Mouse (Mus musculus) stomach, embryonic 16.5 days (tissue): ENCODE measurements around the gene Ldb2. TPM values are rescaled to one million over a fixed set of nuclear protein-coding genes. Genes with fewer than 3 reads are reported as not detected.

Experiments
- ATAC-seq: fragments of 200-750 bp; cut with Nextera tagmentation; 2 replicates; pipeline ENCODE4 v1.8.0; 2017; ENCODE audit warnings: moderate number of reproducible peaks, moderate TSS enrichment; ENCODE audit not compliant: insufficient read depth, low FRiP score
- H3K27ac ChIP-seq: fragments of 300-500 bp; sonication (generic); 2 replicates; pipeline ENCODE4 v1.5.1; 2014; ENCODE audit warnings: low read length
- H3K27me3 ChIP-seq: fragments of 300-500 bp; sonication (generic); 2 replicates; pipeline ENCODE4 v1.6.1; 2014; ENCODE audit warnings: low read length, control low read depth, mixed read lengths; ENCODE audit not compliant: control insufficient read depth, insufficient read depth
- H3K36me3 ChIP-seq: fragments of 300-500 bp; sonication (generic); 2 replicates; pipeline ENCODE4 v1.6.1; 2014; ENCODE audit warnings: low read length; ENCODE audit not compliant: control insufficient read depth, insufficient read depth
- H3K4me1 ChIP-seq: fragments of 300-500 bp; sonication (generic); 2 replicates; pipeline ENCODE4 v1.6.1; 2014; ENCODE audit warnings: low read length, control low read depth, mixed read lengths; ENCODE audit not compliant: control insufficient read depth, insufficient read depth
- H3K4me2 ChIP-seq: fragments of 300-500 bp; sonication (generic); 2 replicates; pipeline ENCODE4 v1.6.1; 2014; ENCODE audit warnings: low read depth, low read length, mixed read lengths
- H3K4me3 ChIP-seq: fragments of 300-500 bp; sonication (generic); replicated peaks from 2 replicates; pipeline ENCODE4 v1.5.1; 2014; ENCODE audit warnings: mild to moderate bottlenecking, low read length
- H3K9ac ChIP-seq: fragments of 300-500 bp; sonication (generic); 2 replicates; pipeline ENCODE4 v1.6.1; 2014; ENCODE audit warnings: low read length
- H3K9me3 ChIP-seq: fragments of 300-500 bp; sonication (generic); replicated peaks from 2 replicates; pipeline ENCODE4 v1.6.1; 2016; ENCODE audit warnings: low read length, control low read depth; ENCODE audit not compliant: control insufficient read depth
- WGBS: fragments of 180-500 bp; shearing (Covaris S2); extraction: QIAGEN DNeasy Blood & Tissue Kit; methylation state at CpG from one replicate; pipeline ENCODE4 v1.1.7; 2014; 5-methylcytosine and 5-hydroxymethylcytosine counted together
- polyA plus RNA-seq: library from polyadenylated mRNA; unstranded; fragments of >200 nt; fragmentation: Nextera tagmentation; extraction: Ambion mirVana; gene quantifications from 2 replicates; pipeline ENCODE4 v1.2.1, GENCODE M21; 2015

The Ldb2 gene
- polyA plus RNA-seq, 1 experiment from 2014 or later: 38.5 TPM

DNA sequence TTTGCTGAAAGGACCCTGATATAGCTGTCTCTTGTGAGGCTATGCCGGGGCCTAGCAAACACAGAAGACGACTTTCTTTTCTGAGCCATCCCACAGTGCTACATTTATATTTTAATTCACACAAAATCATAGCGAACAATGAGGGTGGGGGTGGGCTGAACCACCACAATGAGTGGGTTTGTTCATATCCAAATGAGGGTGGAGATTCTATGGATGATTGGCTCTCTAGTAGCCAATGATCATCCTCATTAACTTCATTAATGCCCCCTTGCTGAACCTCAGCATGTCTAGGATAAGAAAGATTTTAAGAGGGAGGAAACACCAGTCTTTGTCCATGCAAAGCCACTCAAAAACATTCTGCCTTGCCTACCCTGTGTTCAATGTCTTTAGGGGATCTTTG lies 156.4 kb downstream of the Ldb2 start:
- Histone ChIP-seq H3K36me3 (no peaks in the 10 kb centered on the region), H3K27me3 (no peaks in the 10 kb centered on the region), H3K9ac (no peak overlapping the region), H3K4me1 (peaks cover 15% of the 10 kb centered on the region), H3K4me2 (no peak overlapping the region), H3K9me3 (no peaks in the 10 kb centered on the region), H3K27ac (no peak overlapping the region), H3K4me3 (no peak overlapping the region)
- ATAC-seq: no peak
- WGBS: 80% methylated on average over 3 of the region's 3 CpGs

DNA sequence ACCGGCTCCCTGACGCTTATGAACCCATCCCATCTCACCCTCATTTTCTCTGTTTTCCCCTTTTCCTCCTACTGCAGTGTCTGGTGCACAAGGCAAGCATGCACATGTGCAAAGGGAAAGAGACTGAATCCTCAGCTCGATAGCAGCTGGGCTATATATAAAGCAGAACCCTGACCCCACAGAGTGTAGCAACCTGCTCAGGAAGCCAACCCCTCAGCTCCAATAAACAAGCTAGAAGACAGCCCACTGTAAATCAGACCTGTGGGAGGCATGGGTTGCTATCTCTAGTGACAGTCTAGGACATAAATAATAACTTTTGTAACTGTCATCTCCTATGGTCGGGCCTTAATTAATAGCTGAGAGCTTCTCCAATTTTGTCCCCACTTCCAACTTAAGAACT lies 158.4 kb downstream of the Ldb2 start:
- 53% methylated on average over 4 of the region's 4 CpGs for WGBS
- no peaks in the 10 kb centered on the region for H3K27me3 ChIP-seq
- no peaks in the 10 kb centered on the region for H3K36me3 ChIP-seq
- no peak overlapping the region for H3K4me3 ChIP-seq
- no peak overlapping the region for H3K4me2 ChIP-seq
- ATAC-seq: no peak
- no peak overlapping the region for H3K9ac ChIP-seq
- no peaks in the 10 kb centered on the region for H3K4me1 ChIP-seq
- H3K9me3 ChIP-seq: no peaks in the 10 kb centered on the region
- no peak overlapping the region for H3K27ac ChIP-seq

DNA sequence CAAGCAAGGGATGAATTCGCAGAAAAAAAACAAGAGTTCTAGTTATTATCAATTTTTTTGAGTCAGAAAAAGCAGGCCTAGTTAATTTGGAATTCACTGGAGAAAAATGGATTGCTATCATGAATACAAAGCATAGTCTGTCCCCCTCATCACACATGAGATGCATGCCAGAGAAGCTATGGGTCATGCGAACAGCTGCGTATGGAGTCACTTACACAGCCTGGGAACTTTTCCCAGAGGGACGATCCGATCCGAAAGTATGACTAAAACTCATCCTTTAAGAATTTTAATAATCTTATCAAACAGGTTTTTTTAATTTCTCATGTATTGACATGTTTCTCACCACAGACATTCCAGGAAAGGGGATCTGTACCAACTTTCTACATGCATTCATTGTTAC lies 163.9 kb downstream of the Ldb2 start:
- H3K9ac ChIP-seq: no peak overlapping the region
- WGBS: 68% methylated on average over 6 of the region's 6 CpGs
- no peak for ATAC-seq
- H3K4me3 ChIP-seq: no peak overlapping the region
- no peaks in the 10 kb centered on the region for H3K36me3 ChIP-seq
- H3K9me3 ChIP-seq: no peaks in the 10 kb centered on the region
- H3K4me2 ChIP-seq: no peak overlapping the region
- H3K27me3 ChIP-seq: no peaks in the 10 kb centered on the region
- no peaks in the 10 kb centered on the region for H3K4me1 ChIP-seq
- H3K27ac ChIP-seq: no peak overlapping the region

GRCm38 (mm10) chr5:44629034-44629625 lies 170.3 kb downstream of the Ldb2 start:
- 82% methylated on average over 3 of the region's 3 CpGs for WGBS

GRCm38 (mm10) chr5:44627487-44627886 lies 172.0 kb downstream of the Ldb2 start:
- Histone ChIP-seq H3K27me3 (no peaks in the 10 kb centered on the region), H3K9me3 (no peaks in the 10 kb centered on the region), H3K27ac (no peak overlapping the region), H3K4me1 (no peaks in the 10 kb centered on the region), H3K4me3 (no peak overlapping the region), H3K4me2 (no peak overlapping the region), H3K36me3 (no peaks in the 10 kb centered on the region), H3K9ac (no peak overlapping the region)
- no peak for ATAC-seq
- 87% methylated on average over 5 of the region's 5 CpGs for WGBS

More at GRCm38 (mm10) chr5:44629034-44629625, 170.3 kb downstream of the Ldb2 start:
- no peaks in the 10 kb centered on the region for H3K9me3 ChIP-seq
- no peaks in the 10 kb centered on the region for H3K4me1 ChIP-seq
- ATAC-seq: no peak
- H3K4me2 ChIP-seq: no peak overlapping the region
- H3K9ac ChIP-seq: no peak overlapping the region
- no peak overlapping the region for H3K27ac ChIP-seq
- H3K36me3 ChIP-seq: no peaks in the 10 kb centered on the region
- H3K27me3 ChIP-seq: no peaks in the 10 kb centered on the region
- no peak overlapping the region for H3K4me3 ChIP-seq

DNA sequence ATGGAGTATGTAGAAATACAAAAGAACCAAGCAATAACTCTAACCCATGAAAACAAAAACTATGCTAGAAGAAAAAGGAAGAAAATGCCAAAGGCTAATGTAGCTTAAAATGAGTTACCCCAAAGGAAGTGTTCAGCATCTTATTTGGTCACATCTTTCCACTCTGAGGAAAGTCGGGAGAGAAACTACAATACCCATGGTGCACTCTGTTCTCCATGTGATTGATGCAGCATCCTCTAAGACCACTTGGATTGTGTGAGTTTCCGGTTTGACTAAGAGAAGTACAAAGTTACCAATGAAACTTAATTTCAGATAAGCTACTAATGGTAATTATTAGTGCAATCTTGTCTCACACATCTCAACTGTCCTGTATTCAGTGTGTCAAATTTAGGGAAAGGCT lies 172.6 kb downstream of the Ldb2 start:
- ATAC-seq: no peak
- H3K9ac ChIP-seq: no peak overlapping the region
- no peak overlapping the region for H3K4me3 ChIP-seq
- no peaks in the 10 kb centered on the region for H3K9me3 ChIP-seq
- no peaks in the 10 kb centered on the region for H3K36me3 ChIP-seq
- no peak overlapping the region for H3K27ac ChIP-seq
- no peak overlapping the region for H3K4me2 ChIP-seq
- no peaks in the 10 kb centered on the region for H3K4me1 ChIP-seq
- WGBS: 84% methylated on average over 2 of the region's 2 CpGs
- H3K27me3 ChIP-seq: no peaks in the 10 kb centered on the region

GRCm38 (mm10) chr5:44626114-44626513 lies 173.4 kb downstream of the Ldb2 start:
- no peaks in the 10 kb centered on the region for H3K9me3 ChIP-seq
- no peak overlapping the region for H3K4me2 ChIP-seq
- H3K27me3 ChIP-seq: no peaks in the 10 kb centered on the region
- no peaks in the 10 kb centered on the region for H3K36me3 ChIP-seq
- no peak overlapping the region for H3K4me3 ChIP-seq
- no peak overlapping the region for H3K9ac ChIP-seq
- no peaks in the 10 kb centered on the region for H3K4me1 ChIP-seq
- 67% methylated on average over 2 of the region's 2 CpGs for WGBS
- no peak for ATAC-seq
- H3K27ac ChIP-seq: no peak overlapping the region

DNA sequence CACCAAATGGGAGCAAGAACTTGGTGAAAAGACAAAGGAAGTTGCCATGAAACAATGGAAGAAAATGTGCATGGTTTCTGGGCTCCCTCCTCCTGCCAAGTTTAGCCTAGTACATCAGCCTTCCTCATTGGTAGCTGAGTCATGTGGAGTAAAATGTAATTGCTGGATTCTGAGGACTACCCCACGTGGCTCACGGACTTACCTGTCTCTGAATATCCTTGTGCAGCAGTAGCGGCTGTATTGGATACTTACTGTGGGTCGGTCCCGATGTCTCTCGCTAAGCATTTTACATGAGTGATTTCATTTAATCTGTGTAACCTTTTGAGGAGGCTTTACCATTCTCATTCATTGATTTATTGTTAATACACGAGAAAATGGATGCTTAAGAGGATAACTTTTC lies 183.8 kb downstream of the Ldb2 start:
- WGBS: 87% methylated on average over 7 of the region's 7 CpGs
- Histone ChIP-seq H3K9ac (no peak overlapping the region), H3K27me3 (no peaks in the 10 kb centered on the region), H3K36me3 (no peaks in the 10 kb centered on the region), H3K27ac (no peak overlapping the region), H3K4me1 (no peaks in the 10 kb centered on the region), H3K4me2 (no peak overlapping the region), H3K4me3 (no peak overlapping the region), H3K9me3 (no peaks in the 10 kb centered on the region)
- ATAC-seq: no peak

GRCm38 (mm10) chr5:44608901-44609300 lies 190.6 kb downstream of the Ldb2 start:
- H3K36me3 ChIP-seq: no peaks in the 10 kb centered on the region
- ATAC-seq: no peak
- no peaks in the 10 kb centered on the region for H3K27me3 ChIP-seq
- no peak overlapping the region for H3K4me3 ChIP-seq
- no peaks in the 10 kb centered on the region for H3K4me1 ChIP-seq
- no peak overlapping the region for H3K4me2 ChIP-seq
- no peak overlapping the region for H3K9ac ChIP-seq
- no peaks in the 10 kb centered on the region for H3K9me3 ChIP-seq
- H3K27ac ChIP-seq: no peak overlapping the region
- 55% methylated on average over 2 of the region's 2 CpGs for WGBS

- Histone ChIP-seq H3K27ac (no peak overlapping the region), H3K27me3 (no peaks in the 10 kb centered on the region), H3K36me3 (no peaks in the 10 kb centered on the region), H3K9ac (no peak overlapping the region), H3K9me3 (no peaks in the 10 kb centered on the region), H3K4me2 (no peak overlapping the region), H3K4me1 (no peaks in the 10 kb centered on the region), H3K4me3 (no peak overlapping the region)
- ATAC-seq: no peak
- WGBS: 64% methylated on average over 1 of the region's 1 CpGs
Observed at GRCm38 (mm10) chr5:44601340-44601739, 198.1 kb downstream of the Ldb2 start.
